Mouse (Mus musculus) erythroid progenitor cell, adult 5-6 weeks (primary cell): ENCODE data around the gene Col5a3. TPM values are rescaled to one million over a fixed set of nuclear protein-coding genes. Genes with fewer than 3 reads are reported as not detected.

Source experiments
- ATAC-seq: replicated peaks from 2 replicates; pipeline ENCODE4 v1.8.0; 2016; ENCODE audit warnings: moderate number of reproducible peaks, mild to moderate bottlenecking, moderate TSS enrichment, inconsistent platforms; ENCODE audit not compliant: poor library complexity, low FRiP score, severe bottlenecking
- total RNA-seq, 2 experiments: library from RNA; stranded (forward) in 1 of 2; stranded (reverse) in 1 of 2; fragments of 150-400 nt in 1 of 2; fragments of 186-747, 209-891 nt in 1 of 2; gene quantifications; 2 replicates each; pipeline versions ENCODE4 v1.2.3 to v1.2.4; 2015 to 2017; ENCODE audit warnings: low replicate concordance in 2 of 2

Gene Col5a3
- total RNA-seq, 2 experiments from 2014 or later, result 1.3 TPM; not detected in 1

DNA sequence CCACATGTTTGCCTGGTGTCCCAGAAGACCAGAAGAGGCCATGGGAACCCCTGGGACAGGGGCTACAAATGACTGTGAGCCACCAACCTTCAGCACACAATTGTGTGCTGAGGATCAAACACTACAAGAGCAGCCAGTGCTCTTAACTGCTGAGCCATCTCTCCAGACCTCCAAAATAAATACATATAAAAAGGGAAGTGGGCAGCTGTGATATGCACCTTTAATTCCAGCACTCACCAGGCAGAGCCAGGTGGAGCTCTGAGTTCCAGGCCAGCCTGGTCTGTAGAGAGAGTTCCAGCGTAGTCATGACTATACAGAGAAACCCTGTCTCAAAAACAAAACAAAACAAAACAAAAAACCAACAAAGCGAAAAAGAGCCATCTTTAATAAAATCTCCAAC, 60.5 kb downstream of the Col5a3 start:
- no peak for ATAC-seq

DNA sequence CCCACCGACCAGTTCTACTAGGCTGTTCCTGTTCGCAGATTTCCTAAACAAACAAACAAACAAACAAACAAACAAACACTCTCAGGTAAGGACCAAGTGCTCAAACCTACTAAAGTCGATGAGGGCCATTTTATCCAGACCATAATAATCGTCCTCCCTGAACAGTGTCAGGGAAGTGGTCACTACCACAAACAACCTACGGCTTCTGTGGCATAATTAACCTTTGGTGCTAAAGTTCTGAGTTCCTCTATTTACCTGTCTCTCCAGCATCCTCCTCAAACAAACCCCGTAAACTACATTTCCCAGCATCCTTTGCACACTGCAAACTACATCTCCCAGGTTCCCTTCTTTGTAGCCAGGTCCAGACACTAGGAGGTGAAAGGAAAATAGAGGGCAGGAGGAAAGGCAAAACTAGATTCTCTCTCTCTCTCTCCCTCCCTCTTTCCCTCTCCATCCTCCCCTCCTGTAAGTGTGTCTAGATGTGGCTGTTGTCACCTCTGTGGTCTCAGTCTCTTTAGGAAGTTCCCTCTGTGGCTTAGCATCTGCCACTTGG, 63.3 kb downstream of the Col5a3 start:
- no peak for ATAC-seq

DNA sequence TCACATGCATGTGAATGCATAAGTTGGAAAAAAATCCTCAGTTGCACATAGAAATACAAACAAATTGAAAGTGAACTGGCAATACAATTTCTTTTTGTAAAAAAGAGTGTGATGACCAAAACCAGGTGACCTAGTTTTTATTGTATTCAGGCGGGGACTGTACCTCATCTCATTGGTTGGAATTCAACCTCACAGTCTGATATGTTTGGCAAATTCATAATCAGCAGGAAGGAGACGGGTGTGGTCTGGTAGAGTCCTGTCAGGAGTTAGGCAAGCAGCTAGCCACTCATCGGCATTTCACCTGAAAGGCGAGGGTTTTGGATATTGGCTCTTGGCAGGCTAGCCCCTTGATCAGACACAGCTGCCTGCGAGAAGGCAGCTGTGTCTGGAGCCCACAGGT, 65.7 kb downstream of the Col5a3 start:
- no peak for ATAC-seq

DNA sequence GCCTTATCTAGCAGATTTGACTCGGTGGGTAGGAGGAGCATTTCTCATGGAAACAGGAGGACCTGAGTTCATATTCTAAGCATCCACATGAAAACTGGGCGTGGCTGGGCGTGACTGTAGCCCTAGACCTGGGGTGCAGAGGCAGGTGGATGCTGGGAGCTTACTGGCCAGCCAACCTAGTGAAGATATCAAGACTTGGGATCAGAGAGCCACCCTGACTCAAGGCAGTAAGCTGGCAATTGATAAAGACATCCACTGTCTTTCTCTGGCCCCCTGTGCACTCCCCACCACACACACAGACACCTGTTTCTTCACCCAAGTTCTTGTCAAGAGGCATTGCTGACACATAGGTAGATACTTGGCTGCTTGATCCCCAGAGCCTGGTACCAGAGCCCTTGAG, 66.3 kb downstream of the Col5a3 start:
- no peak for ATAC-seq

DNA sequence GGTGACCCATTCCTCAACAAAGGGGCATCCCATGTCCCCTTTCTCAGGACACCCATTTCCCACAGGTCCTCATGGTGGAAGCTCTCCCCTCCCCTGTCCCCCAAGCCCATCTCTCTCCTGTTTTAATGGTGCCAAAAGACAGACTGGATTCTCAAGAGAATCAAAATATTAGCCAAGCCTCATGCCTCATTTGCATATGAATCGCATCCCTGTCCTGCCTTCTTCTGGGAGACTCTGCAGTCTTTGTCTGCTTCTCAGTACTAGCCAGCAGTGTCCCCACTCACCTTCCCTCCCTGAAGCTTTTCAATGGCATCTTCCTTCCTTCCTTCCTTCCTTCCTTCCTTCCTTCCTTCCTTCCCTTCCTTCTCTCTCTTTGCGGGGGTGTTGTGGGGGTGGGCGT, 67.2 kb downstream of the Col5a3 start:
- ATAC-seq, result no peak

DNA sequence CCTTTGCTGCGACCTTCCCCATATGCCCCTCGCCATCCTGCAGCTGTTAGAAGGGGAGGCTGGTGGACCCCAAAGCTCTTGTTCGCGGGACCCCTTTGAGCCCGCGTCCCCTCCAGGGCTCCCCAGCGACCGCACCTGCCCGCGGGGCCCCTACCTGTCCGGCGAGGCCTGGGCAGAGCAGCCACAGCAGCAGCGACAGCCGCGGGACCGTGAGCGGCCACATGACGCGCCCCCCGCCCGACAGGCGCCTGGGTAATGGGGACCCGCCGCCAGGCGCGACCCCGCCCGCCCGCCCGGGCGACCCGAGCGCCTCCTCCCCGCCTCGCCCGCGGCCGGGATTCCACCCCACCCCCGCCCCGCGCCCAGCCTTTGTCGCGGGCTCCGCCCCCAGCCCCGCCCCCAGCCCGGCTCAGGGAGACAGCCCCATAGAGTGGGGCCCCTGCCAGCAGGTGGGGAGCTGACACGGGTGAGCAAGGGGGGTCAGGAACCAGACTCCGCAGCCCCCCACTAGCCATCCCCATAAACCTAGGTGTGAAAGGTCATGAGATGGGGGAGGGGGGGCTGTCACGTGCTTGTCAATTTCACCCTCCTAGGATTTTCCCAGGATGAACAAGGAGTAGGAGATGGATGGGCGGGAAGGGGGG, 68.7 kb downstream of the Col5a3 start, which contains the start of gene Olfm2:
Gene Olfm2, minus strand, starts transcription at position 333 of the 644 bp plus-strand sequence.
- ATAC-seq, result no peak

DNA sequence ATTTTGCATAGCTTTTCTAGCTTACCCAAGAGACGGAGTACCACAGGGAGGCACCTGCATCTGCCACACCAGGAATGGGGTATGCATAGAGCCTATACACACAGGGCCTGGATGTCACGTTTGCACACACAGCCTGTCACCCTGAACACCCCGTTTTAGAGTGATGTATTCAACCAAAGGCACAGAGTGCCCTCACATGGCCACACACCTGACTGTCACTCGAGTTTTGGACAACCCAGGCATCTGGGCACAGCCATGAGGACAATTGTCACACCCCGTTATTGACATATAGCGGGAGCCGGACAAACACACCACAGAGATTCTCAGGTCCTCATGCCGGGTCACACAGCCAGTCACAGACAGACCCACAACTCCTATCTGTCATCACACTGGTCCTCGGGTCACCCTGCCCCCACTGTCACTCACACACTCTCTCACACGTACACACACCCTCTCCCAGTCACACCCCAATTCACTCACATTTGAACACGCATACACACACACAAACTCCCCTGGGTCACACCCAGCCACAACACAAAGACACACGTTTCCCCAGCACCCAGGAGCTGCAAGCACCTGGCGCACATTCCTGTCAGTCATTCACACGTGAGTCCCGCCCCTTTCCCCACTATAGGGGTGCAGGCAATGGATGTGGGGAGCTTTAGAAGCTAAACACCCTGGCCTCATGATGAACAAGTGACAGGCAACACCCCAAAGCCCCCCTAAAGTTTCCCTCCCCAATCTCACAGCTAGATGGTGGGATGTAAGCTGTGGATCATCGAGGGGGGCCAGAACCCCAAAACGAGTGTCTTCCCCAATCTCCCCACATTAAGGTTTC, 69.5 kb downstream of the Col5a3 start:
- no peak for ATAC-seq

DNA sequence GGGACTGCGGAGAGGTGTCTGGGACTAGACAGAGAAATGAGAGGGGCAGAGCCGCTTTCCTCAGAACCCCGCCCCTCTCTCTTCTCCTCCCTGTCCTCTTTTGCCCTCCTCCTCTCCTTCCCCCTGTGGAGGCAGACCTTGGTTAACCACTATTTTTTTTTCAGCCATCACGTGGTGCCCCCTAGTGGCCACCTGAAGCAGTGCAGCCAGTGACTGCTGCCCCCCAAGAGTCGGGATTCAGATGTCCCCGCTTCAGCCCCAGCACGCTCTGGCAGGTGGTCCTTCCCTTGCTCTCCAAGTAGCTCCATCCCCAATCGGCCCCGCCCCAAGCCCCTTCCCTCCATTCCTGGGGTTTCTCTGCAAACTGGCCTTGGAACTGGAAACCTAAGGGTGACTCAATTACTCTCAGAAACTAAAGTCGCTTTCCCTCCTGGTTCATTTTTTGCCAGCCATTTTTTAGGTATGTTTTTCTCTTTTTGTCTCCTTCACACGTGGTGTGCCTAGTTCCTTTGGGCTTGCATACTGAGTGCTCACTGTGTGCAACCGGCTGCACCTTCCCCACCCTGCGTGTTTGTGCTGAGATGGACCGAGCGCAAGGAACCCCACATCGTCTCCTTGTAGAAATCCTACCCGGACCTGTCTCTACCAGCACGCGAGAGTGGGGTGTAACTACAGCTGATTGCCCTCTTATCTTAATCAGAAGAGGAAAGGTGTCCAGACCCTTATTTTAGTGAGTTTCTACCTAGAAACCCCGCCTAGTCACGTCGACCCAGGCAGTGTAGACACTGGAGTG, 70.7 kb downstream of the Col5a3 start:
- ATAC-seq, result no peak

DNA sequence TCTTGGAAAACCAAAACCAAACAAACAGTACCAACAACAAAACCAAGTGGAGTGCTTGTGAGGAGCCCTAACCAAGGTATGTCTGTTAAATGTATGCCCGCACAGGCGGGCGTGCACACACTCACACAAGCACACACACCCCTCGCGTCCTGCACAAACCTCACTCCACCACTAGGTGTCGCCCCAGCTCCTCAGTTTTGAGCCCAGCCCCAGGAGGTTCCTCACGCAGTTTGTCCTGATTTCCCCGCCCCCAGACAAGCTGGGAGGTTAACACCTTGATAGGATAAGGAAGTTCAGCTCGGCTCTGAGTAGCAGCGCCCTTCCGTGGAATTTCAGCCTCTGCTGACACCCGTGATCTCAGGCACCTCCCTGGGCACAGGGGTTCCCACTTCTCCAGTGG, 74.5 kb downstream of the Col5a3 start:
- ATAC-seq, result peak; percentile 66

DNA sequence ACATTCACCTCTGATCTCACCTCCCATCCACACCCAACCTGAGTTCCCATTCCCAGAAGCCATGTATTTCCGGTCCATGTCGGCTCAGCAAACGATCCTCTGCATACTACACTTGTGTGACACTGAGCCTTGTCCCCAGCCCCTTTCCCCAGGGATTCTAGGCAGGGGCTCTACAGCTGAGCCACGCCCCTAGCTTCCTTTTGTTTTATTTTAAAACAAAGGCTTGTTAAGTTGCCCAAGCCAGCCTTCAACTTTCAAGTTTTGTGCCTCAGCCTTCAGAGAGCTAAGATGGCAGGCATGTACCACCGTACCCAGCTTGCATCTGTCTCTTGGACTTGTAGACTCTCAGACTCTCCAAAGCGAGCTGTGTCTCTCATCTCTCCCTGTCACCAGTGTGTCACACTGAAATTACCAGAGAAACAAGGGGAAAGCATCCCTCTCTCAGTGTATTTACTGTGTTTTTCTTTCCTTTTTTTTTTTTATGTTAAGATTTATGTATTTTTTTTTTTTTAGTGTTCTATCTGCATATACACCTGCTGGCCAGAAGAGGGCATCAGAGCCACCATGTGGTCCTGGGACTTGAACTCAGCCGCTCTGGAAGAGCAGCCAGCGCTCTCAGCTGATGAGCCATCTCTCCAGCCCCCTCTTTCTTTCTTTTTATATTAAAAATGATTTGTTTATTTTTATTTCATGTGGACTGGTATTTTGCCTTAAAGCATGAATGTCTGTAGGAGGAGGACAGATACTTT, 76.4 kb downstream of the Col5a3 start:
- no peak for ATAC-seq

DNA sequence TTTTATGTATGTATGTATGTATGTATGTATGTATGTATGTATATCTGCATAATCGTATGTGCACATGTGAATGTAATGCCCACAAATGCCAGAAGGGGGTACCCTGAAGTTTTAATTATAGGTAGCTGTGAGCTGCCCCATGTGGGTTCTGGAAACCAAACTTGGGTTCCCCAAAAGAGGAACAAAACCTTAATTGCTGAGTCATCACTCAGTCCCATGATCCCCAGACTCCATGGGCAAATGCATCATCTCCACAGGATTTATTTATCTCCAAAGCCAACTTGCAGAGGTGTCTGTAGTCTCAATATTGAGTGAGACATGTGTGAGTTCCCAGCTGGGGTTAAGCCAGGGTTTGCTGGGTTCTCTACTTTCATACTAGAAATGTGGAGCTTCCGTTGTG, 77.6 kb downstream of the Col5a3 start:
- ATAC-seq, result no peak

DNA sequence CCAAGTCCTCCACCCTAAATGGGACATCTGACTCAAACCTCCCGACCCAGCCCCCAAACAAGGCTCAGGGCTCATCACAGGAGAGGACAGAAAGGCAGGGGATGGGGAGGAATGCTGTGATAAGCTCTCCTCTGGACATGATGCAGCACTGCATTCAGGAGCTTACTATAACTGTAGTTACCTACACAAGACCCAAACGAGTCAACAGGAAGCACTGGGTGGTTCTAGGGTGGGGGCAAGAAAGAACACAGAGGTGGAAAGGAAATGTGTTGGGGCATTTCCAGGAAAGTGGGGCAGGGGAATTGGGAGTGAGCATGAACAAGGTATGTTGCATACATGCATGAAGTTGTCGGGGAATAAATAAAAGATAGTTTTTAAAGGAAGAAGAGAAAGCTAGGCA, 80.2 kb downstream of the Col5a3 start:
- ATAC-seq, result no peak

DNA sequence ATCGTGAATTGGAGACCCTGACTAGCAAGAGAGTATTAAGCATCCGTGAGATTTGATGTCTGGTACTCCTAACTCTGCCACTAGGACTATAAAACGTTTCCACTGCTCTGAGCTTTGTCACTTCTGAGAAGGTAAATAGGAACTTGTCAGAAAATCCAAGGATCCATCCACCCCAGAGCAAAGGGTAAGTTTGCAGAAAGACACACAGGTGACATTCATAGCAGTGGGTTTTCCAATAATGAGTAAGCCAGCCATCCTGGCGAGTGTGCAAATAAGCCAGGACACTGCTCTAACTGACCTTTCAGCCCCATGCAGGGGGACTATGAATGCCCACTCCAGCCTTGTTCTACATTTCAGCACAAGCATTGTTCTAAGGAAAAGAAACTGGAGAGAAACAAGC, 83.1 kb downstream of the Col5a3 start:
- ATAC-seq, result no peak

DNA sequence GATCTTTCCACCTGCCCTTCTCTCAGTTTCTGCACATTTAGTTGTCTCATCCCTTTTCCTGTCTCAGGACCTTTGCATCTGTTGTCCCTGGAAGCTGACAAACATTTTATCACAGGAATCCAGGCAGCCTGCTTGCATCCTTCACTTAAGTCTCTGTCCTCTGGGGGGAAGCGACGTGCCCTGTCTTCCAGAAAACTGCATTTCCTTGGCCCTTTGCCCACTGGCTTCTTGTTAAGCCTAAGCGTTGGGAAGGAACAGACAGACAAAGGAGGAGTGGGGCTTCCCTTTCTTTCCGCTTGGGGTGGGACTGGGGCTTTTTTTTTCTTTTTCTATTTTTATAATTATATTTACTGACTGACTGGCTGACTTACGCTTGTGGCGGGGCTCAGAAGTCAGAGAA, 85.4 kb downstream of the Col5a3 start:
- ATAC-seq, result no peak

DNA sequence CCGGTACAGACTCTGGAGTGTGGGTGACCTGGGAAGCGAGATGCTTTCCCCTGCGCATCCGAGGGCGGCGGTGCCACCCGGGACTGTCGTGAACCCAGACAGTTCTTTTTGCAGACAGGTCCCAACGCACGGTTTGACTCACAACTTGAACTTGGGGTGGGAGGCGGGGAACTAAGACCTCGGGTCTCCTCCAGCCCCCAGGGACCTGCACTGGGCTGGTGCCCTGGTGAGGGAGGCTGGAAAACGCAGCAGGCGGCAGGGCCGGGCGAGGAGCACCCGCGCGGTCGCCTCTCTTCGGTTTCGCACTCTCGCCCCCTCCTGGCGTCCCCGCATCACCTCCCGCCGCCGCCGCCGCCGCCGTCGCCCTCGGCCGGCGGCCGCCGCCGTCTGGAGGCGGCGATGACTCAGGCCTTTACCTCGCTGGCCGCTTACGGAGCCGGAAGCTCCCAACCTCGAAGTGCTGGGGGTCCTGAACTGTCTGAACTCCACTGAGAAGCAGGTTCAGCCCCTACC, 87.2 kb downstream of the Col5a3 start:
- ATAC-seq, result no peak

DNA sequence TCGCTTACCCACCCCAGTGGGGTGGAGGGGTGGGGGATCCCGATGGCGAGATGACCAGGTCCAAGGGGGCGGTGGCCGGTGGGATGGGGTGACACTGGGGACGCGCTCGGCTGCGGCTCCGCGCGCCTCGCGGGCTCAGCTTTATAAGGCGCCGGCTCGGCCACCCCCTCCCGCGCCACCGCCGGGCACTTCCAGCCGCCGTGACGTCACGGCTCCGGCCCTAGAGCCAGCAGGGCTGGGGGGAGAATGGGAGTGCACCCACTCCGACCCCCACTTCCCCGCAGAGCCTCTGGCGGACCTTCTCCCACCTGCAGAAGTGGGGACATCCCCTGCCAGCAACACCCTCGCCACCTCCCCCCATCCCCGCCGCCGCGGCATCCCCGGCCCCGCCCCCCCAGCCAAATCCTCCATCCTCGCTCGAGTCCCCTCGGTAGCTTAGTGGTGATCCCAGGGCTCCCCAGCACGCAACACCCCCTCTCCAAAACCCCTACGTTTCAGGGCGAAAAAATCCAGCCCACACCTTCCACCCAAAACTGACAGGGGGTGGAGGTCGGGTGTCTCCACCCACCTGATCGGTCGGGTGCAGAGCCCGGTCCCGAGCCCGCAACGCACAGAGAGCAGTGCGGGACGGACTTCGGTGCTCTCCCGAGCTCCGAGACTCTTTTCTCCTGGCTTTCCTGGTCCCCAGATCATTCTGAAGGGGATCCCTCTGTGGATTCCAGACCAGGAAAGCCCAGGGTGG, 87.8 kb downstream of the Col5a3 start:
- ATAC-seq, result no peak

DNA sequence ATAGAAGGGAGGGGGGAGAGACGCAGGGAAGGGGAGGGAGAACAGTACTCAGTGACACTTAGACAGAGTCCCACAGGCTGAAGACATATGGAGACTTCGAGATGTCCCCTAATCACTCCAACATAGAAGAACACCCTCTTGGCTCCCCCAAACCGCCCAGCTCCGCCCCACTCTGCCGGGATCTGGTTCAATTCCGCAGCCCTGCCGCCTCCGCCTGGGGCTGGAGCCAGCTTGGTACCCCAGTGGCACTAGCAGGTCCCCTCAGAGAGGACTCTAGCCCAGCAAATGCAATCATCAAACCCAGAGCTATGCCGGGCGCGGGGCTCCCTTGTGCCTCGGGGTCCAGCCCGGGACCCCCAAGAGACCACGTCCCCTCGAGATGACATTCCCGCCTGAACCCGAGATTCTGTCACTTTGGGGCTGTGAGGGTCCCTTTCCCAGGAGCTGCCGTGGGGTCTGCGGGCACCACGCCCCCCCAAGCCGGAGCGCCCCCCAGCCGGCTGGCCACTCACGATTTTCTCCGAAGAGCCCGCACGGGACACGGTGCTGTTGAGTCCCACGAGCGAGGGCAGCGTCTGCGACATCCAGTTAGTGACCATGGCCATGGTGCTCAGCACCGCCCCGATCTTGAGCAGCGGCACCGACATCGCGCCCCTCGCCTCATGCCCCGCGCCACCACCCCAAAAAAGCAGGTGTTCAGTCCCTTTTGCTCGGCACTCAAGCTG, 88.6 kb downstream of the Col5a3 start:
- ATAC-seq, result no peak

DNA sequence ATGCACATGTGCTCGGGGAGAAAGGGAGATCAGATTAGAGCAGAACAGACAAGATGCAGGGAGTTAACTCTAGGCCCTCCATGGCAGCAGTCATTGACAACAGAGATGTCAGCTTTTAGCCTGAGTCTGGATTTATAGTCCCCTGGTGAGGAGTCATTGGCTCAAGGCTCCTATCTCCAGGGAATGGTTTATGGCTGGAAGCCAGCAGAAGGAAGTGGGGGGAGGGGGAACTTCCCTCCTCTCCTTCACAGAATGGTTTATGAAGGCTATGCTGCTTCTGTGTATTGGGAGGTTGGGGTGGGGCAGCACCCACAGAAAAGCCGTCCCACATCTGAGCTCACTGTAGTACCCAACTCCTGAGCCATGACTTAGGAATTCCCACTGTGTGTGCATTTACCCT, 93.3 kb downstream of the Col5a3 start:
- ATAC-seq, result no peak
